Mouse (Mus musculus): ENCODE data around the gene Macf1.

DNA sequence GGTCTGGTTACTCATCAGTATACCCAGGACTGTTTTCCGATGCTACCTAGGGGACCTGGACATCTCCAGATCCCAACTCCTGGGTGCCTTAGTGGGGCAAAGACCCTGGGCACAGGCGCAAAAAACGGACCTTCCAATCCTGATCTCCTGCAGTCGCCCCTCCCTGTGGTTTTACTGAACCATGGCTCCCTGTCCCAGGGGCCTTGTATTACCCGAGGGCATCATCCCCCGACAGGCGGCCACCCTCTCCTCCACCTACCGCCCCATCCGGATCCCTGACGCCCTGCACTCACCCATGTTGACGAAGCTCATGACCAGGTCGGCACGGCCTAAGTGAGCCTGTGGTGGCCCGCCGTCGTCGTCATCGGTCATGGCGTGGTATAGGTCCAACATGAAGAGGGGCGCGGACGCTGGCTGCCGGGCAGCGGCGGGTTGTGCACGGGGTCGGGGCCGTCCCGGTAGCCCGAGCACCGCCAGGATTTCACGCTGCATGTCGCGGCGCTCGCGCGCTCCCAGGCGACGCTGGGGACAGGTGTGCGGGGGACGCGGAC, 342.0 kb downstream of the Macf1 start:
- TF ChIP-seq CTCF (IDR thresholded peaks at IDR 0.05; ENCODE audit: extremely low read depth, insufficient read depth, low read length) (no peak), POLR2A (IDR thresholded peaks at IDR 0.05; ENCODE audit: extremely low read depth, insufficient read depth, low read length) (no peak)
